8 mouse cellular contexts compared by ENCODE assay signal in genomic region chr11:97523827-97524261, GRCm38 (mm10). TPM values are rescaled to one million over a fixed set of nuclear protein-coding genes. Genes with fewer than 3 reads are reported as not detected.
DNase-seq lines count a peak whose midpoint lies in the region.
"Had no signal": no experiment of that assay in that cellular context is flagged by ENCODE, and none has a peak within 500 bp of the region (broad histone marks: within the 10 kb centered on the region; RNA-seq: fewer than 3 reads in every experiment).

No protein-coding gene starts in this region.

- DNase-seq in adrenal gland, postnatal 10 days = peak; percentile 82
- DNase-seq in cerebellum, postnatal 14 days = peak; percentile 71 to 74
- peak; percentile 66 for DNase-seq in kidney, adult 18-20 months
- peak; percentile 74 for DNase-seq in mesoderm, embryonic 11.5 days (ENCODE audit: low read depth, low spot score)
- no peak for DNase-seq in c-Kit-positive CD71-positive TER-119-positive erythroid progenitor cells, embryonic 14.5 days (ENCODE audit: low spot score)
- no peak for DNase-seq in left cerebral cortex, adult 11 months (ENCODE audit: low spot score)
- DNase-seq in right cerebral cortex, adult 18-20 months = no peak

RNA-seq across cellular contexts. Expression of gene 4933428G20Rik, which starts 23.7 kb away (rescaled TPM):
- total RNA-seq in adrenal gland, postnatal 10 days (2021) = under 1 TPM in 1 of 2 experiments, not detected in 1; 0.18 TPM
- total RNA-seq: heart, postnatal 10 days had no signal

RNA-seq across cellular contexts. Expression of gene Srcin1, which starts 52.1 kb away (rescaled TPM):
- 10 to 100 TPM in 1 of 2 experiments, 1 to 10 TPM in 1; 7.1 to 10.1 TPM for total RNA-seq in adrenal gland, postnatal 10 days (2021)

Comparison
In these comparisons a context has a peak if more than half of its experiments do, and no peak if none do; other contexts are left out.
1. DNase-seq: peak in adrenal gland, postnatal 10 days (single experiment), cerebellum, postnatal 14 days (2 of 2), kidney, adult 18-20 months (single experiment) and mesoderm, embryonic 11.5 days (single experiment); none in c-Kit-positive CD71-positive TER-119-positive erythroid progenitor cells, embryonic 14.5 days (single experiment), left cerebral cortex, adult 11 months (single experiment) and right cerebral cortex, adult 18-20 months (single experiment).